Mouse (Mus musculus) heart, adult 18-20 months (tissue): ENCODE data around the gene Zfp444. TPM values are rescaled to one million over a fixed set of nuclear protein-coding genes. Genes with fewer than 3 reads are reported as not detected.
A peak's percentile ranks its signal among the peaks of the same experiment; 100 is the strongest.
"Not testable (repeated sequence)": the region's sequence is repeated elsewhere in the genome, so short reads cannot be mapped to it uniquely, and the experiment has no call there.

Source experiments
- DNase-seq, 2 experiments: peaks; one replicate each; pipeline ENCODE4 v3.0.0; 2021 to 2022; ENCODE audit warnings: mixed read lengths in 1 of 2
- total RNA-seq, 2 experiments: library from RNA; stranded (reverse); gene quantifications; 2 replicates each; pipeline ENCODE4 v1.2.3; 2021

Zfp444 gene
- total RNA-seq, 2 experiments from 2014 or later = 12.3 to 13.6 TPM

- DNase-seq = no peak
Measured at GRCm38 (mm10) chr7:6161541-6161940, 10.5 kb upstream of the Zfp444 start.

- no peak for DNase-seq
Measured at GRCm38 (mm10) chr7:6162172-6162571, 9.9 kb upstream of the Zfp444 start.

- no peak for DNase-seq
Measured at GRCm38 (mm10) chr7:6164671-6165070, 7.4 kb upstream of the Zfp444 start.

- DNase-seq = peak; percentile 19 to 50
Measured at GRCm38 (mm10) chr7:6169403-6169802, 2.6 kb upstream of the Zfp444 start.

GRCm38 (mm10) chr7:6170391-6170790 lies 1.6 kb upstream of the Zfp444 start:
- DNase-seq = no peak

- no peak for DNase-seq
Measured at GRCm38 (mm10) chr7:6170871-6171270, 1.2 kb upstream of the Zfp444 start.

GRCm38 (mm10) chr7:6171444-6172005 lies 501 bp upstream of the Zfp444 start:
- peak; percentile 64 to 81 for DNase-seq

GRCm38 (mm10) chr7:6172674-6173244 lies 733 bp downstream of the Zfp444 start:
- peak in 1 of 2 experiments; percentile 47 for DNase-seq

GRCm38 (mm10) chr7:6173872-6174271 lies 1.8 kb downstream of the Zfp444 start:
- no peak for DNase-seq

GRCm38 (mm10) chr7:6174365-6174987 lies 2.5 kb downstream of the Zfp444 start:
- DNase-seq = not testable (repeated sequence)

- DNase-seq = no peak
Measured at GRCm38 (mm10) chr7:6179013-6179412, 7.0 kb downstream of the Zfp444 start.

- no peak for DNase-seq
Measured at GRCm38 (mm10) chr7:6182882-6183281, 10.9 kb downstream of the Zfp444 start.

- no peak for DNase-seq
Measured at GRCm38 (mm10) chr7:6183802-6184201, 11.8 kb downstream of the Zfp444 start.

- peak in 1 of 2 experiments; percentile 24 for DNase-seq
Measured at GRCm38 (mm10) chr7:6184521-6184920, 12.5 kb downstream of the Zfp444 start.

GRCm38 (mm10) chr7:6185391-6185790 lies 13.4 kb downstream of the Zfp444 start:
- DNase-seq = no peak

GRCm38 (mm10) chr7:6186176-6186575 lies 14.2 kb downstream of the Zfp444 start:
- no peak for DNase-seq

GRCm38 (mm10) chr7:6186756-6187155 lies 14.7 kb downstream of the Zfp444 start:
- DNase-seq = no peak

GRCm38 (mm10) chr7:6189542-6189941 lies 17.5 kb downstream of the Zfp444 start:
- no peak for DNase-seq

GRCm38 (mm10) chr7:6191376-6191775 lies 19.4 kb downstream of the Zfp444 start:
- DNase-seq = peak; percentile 59 to 92

GRCm38 (mm10) chr7:6194129-6194528 lies 22.1 kb downstream of the Zfp444 start:
- DNase-seq = peak; percentile 28 to 76

- DNase-seq = no peak
Measured at GRCm38 (mm10) chr7:6195777-6196176, 23.8 kb downstream of the Zfp444 start.

- no peak for DNase-seq
Measured at GRCm38 (mm10) chr7:6196790-6197189, 24.8 kb downstream of the Zfp444 start, which contains the start of gene Galp. Galp (plus strand) TSS chr7:6197090.

- DNase-seq = no peak
Measured at GRCm38 (mm10) chr7:6204200-6204599, 32.2 kb downstream of the Zfp444 start.

- DNase-seq = peak; percentile 13 to 35
Measured at GRCm38 (mm10) chr7:6213144-6213543, 41.1 kb downstream of the Zfp444 start.
